Mouse (Mus musculus): ENCODE results near the gene Gm14569. TPM values are rescaled to one million over a fixed set of nuclear protein-coding genes. Genes with fewer than 3 reads are reported as not detected.

Gm14569 gene
- polyA plus RNA-seq, 1 experiment: 54.0 TPM

- Histone ChIP-seq H3K4me3 (ENCODE audit: control insufficient read depth, low read depth, low read length) (no peak overlapping the region), H3K27me3 (ENCODE audit: control insufficient read depth, insufficient read depth, low read length) (no peaks in the 10 kb centered on the region), H3K36me3 (ENCODE audit: control insufficient read depth, insufficient read depth, low read length) (no peaks in the 10 kb centered on the region), H3K27ac (ENCODE audit: control insufficient read depth, insufficient read depth, low read depth, low read length) (no peak overlapping the region), H3K4me1 (ENCODE audit: control insufficient read depth, insufficient read depth, low read length) (no peaks in the 10 kb centered on the region)
- TF ChIP-seq POLR2A (IDR thresholded peaks at IDR 0.05; ENCODE audit: control insufficient read depth, low read depth, low read length): no peak
These were observed 2.1 kb downstream of the Gm14569 start for GRCm38 (mm10) chrX:36489506-36489905.

GRCm38 (mm10) chrX:36487996-36488395 lies 3.6 kb downstream of the Gm14569 start:
- no peak; the same call in 1 of the 2 replicates for TF ChIP-seq CTCF (IDR thresholded peaks at IDR 0.05; ENCODE audit: control insufficient read depth, insufficient read depth, insufficient replicate concordance, low read depth, low read length)
- TF ChIP-seq POLR2A (IDR thresholded peaks at IDR 0.05; ENCODE audit: control insufficient read depth, low read depth, low read length): no peak
- Histone ChIP-seq H3K27me3 (ENCODE audit: control insufficient read depth, insufficient read depth, low read length) (no peaks in the 10 kb centered on the region), H3K36me3 (ENCODE audit: control insufficient read depth, insufficient read depth, low read length) (no peaks in the 10 kb centered on the region), H3K27ac (ENCODE audit: control insufficient read depth, insufficient read depth, low read depth, low read length) (no peak overlapping the region), H3K4me1 (ENCODE audit: control insufficient read depth, insufficient read depth, low read length) (no peaks in the 10 kb centered on the region), H3K4me3 (ENCODE audit: control insufficient read depth, low read depth, low read length) (no peak overlapping the region)

GRCm38 (mm10) chrX:36474873-36475272 lies 16.8 kb downstream of the Gm14569 start:
- TF ChIP-seq CTCF (IDR thresholded peaks at IDR 0.05; ENCODE audit: control insufficient read depth, insufficient read depth, insufficient replicate concordance, low read depth, low read length) (no peak), POLR2A (IDR thresholded peaks at IDR 0.05; ENCODE audit: control insufficient read depth, low read depth, low read length) (no peak)
- no peak overlapping the region for H3K27ac ChIP-seq (ENCODE audit: control insufficient read depth, insufficient read depth, low read depth, low read length)
- no peaks in the 10 kb centered on the region for H3K4me1 ChIP-seq (ENCODE audit: control insufficient read depth, insufficient read depth, low read length)
- no peak overlapping the region for H3K4me3 ChIP-seq (ENCODE audit: control insufficient read depth, low read depth, low read length)
- no peaks in the 10 kb centered on the region for H3K27me3 ChIP-seq (ENCODE audit: control insufficient read depth, insufficient read depth, low read length)
- no peaks in the 10 kb centered on the region for H3K36me3 ChIP-seq (ENCODE audit: control insufficient read depth, insufficient read depth, low read length)

DNA sequence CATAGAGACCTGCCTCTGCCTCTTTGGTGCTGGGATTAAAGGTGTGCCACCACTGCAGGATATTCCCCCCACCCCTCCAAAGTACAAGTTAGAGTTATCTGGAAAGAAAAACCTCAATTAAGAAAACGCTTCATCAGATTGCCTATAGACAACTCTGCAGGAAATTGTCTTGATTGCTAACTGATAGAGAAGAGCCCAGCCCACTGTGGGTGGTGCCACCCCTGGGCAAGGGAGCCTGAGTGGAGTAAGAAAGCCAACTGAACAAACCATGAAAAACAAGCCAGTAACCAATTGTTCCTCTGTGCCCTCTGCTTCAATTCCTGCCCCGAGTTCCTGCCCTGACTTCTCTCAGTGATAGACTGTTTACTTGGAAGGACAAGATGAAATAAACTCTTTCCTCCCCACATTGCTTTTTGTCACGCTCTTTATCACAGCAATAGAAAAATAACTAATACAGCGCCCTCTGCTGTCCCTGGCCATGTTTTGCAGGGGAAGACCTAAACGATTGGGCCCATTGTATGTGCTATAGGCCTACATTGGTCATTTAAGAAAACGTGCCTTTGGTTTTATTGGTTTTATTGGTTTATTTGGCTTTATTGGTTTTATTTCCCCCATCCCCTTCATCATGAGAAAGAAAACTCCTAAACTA lies 17.4 kb downstream of the Gm14569 start:
- no peak overlapping the region for H3K27ac ChIP-seq (ENCODE audit: control insufficient read depth, insufficient read depth, low read depth, low read length)
- H3K4me3 ChIP-seq (ENCODE audit: control insufficient read depth, low read depth, low read length): no peak overlapping the region
- TF ChIP-seq POLR2A (IDR thresholded peaks at IDR 0.05; ENCODE audit: control insufficient read depth, low read depth, low read length) (no peak), CTCF (IDR thresholded peaks at IDR 0.05; ENCODE audit: control insufficient read depth, insufficient read depth, insufficient replicate concordance, low read depth, low read length) (no peak)
- H3K4me1 ChIP-seq (ENCODE audit: control insufficient read depth, insufficient read depth, low read length): no peaks in the 10 kb centered on the region
- H3K36me3 ChIP-seq (ENCODE audit: control insufficient read depth, insufficient read depth, low read length): no peaks in the 10 kb centered on the region
- H3K27me3 ChIP-seq (ENCODE audit: control insufficient read depth, insufficient read depth, low read length): no peaks in the 10 kb centered on the region

GRCm38 (mm10) chrX:36456031-36456430 lies 35.6 kb downstream of the Gm14569 start:
- Histone ChIP-seq H3K27ac (ENCODE audit: control insufficient read depth, insufficient read depth, low read depth, low read length) (no peak overlapping the region), H3K4me1 (ENCODE audit: control insufficient read depth, insufficient read depth, low read length) (no peaks in the 10 kb centered on the region), H3K36me3 (ENCODE audit: control insufficient read depth, insufficient read depth, low read length) (no peaks in the 10 kb centered on the region), H3K27me3 (ENCODE audit: control insufficient read depth, insufficient read depth, low read length) (no peaks in the 10 kb centered on the region), H3K4me3 (ENCODE audit: control insufficient read depth, low read depth, low read length) (no peak overlapping the region)
- TF ChIP-seq POLR2A (IDR thresholded peaks at IDR 0.05; ENCODE audit: control insufficient read depth, low read depth, low read length): no peak
- TF ChIP-seq CTCF (IDR thresholded peaks at IDR 0.05; ENCODE audit: control insufficient read depth, insufficient read depth, insufficient replicate concordance, low read depth, low read length): no peak

DNA sequence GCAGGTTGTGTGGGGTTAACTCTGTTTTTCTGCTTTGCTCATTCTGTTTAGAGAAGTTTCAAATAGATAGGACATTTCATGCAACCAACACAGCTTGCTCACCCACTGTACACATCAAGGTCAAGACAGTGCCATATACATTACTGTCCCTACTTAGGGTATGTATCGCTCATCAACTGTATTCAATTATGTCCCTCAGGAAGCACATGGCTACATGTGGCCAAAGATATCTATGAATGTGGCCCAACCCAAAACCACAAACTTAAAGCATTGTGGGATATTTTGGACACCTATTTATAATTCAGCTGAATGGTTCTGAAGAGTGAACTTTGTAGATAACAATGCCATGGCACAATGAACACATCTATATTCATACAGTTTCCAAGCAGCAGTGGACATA lies 53.7 kb downstream of the Gm14569 start:
- no peak overlapping the region for H3K4me3 ChIP-seq (ENCODE audit: control insufficient read depth, low read depth, low read length)
- no peaks in the 10 kb centered on the region for H3K27me3 ChIP-seq (ENCODE audit: control insufficient read depth, insufficient read depth, low read length)
- no peaks in the 10 kb centered on the region for H3K36me3 ChIP-seq (ENCODE audit: control insufficient read depth, insufficient read depth, low read length)
- no peak overlapping the region for H3K27ac ChIP-seq (ENCODE audit: control insufficient read depth, insufficient read depth, low read depth, low read length)
- H3K4me1 ChIP-seq (ENCODE audit: control insufficient read depth, insufficient read depth, low read length): no peaks in the 10 kb centered on the region
- TF ChIP-seq CTCF (IDR thresholded peaks at IDR 0.05; ENCODE audit: control insufficient read depth, insufficient read depth, insufficient replicate concordance, low read depth, low read length): no peak
- no peak for TF ChIP-seq POLR2A (IDR thresholded peaks at IDR 0.05; ENCODE audit: control insufficient read depth, low read depth, low read length)

DNA sequence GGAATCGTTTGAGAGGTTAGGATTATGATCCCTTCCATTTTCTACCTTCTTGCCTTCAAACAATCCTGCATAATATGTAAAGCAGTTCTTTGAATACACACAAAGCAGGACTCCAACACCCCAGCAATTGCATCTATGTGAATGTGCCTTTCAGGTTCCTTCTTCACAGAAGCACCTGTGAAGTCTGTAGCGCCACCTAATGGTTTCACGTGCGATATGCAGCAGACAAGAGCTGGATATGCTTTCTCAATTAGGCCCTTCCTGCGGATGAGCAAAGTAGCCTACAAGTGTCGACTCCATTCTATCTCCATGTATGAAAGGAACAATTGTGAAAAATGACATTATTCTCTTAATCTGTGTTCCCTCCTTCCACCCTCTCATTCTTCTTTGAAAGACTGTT lies 56.6 kb downstream of the Gm14569 start:
- Histone ChIP-seq H3K27me3 (ENCODE audit: control insufficient read depth, insufficient read depth, low read length) (no peaks in the 10 kb centered on the region), H3K4me1 (ENCODE audit: control insufficient read depth, insufficient read depth, low read length) (no peaks in the 10 kb centered on the region), H3K36me3 (ENCODE audit: control insufficient read depth, insufficient read depth, low read length) (no peaks in the 10 kb centered on the region), H3K4me3 (ENCODE audit: control insufficient read depth, low read depth, low read length) (no peak overlapping the region), H3K27ac (ENCODE audit: control insufficient read depth, insufficient read depth, low read depth, low read length) (no peak overlapping the region)
- TF ChIP-seq CTCF (IDR thresholded peaks at IDR 0.05; ENCODE audit: control insufficient read depth, insufficient read depth, insufficient replicate concordance, low read depth, low read length): no peak
- no peak for TF ChIP-seq POLR2A (IDR thresholded peaks at IDR 0.05; ENCODE audit: control insufficient read depth, low read depth, low read length)

DNA sequence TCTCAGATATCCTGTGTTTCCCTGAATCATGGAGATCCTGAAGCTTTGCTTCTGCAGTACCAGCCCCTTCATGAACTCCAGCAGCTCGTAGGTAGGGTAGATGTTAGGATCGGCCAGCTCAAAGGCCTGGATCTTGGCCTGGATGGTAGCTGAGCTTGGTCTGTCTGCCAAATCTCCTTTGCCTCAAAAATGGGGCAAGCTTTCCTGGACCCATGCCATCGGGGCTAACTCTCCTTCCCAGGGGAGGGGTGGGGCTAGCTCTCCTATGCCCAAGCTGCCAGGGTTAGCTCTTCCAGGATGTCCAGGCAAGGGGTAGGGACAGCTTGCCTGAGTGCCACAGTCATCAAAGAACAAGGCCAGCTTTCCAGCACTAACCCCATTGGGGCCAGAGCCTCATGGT lies 72.5 kb downstream of the Gm14569 start:
- Histone ChIP-seq H3K4me3 (ENCODE audit: control insufficient read depth, low read depth, low read length) (no peak overlapping the region), H3K27me3 (ENCODE audit: control insufficient read depth, insufficient read depth, low read length) (no peaks in the 10 kb centered on the region), H3K4me1 (ENCODE audit: control insufficient read depth, insufficient read depth, low read length) (no peaks in the 10 kb centered on the region), H3K27ac (ENCODE audit: control insufficient read depth, insufficient read depth, low read depth, low read length) (no peak overlapping the region), H3K36me3 (ENCODE audit: control insufficient read depth, insufficient read depth, low read length) (no peaks in the 10 kb centered on the region)
- TF ChIP-seq POLR2A (IDR thresholded peaks at IDR 0.05; ENCODE audit: control insufficient read depth, low read depth, low read length) (no peak), CTCF (IDR thresholded peaks at IDR 0.05; ENCODE audit: control insufficient read depth, insufficient read depth, insufficient replicate concordance, low read depth, low read length) (no peak)

Data from testis, adult 2 months (tissue).